Mouse (Mus musculus): ENCODE data around the gene Catspere2. TPM values are rescaled to one million over a fixed set of nuclear protein-coding genes. Genes with fewer than 3 reads are reported as not detected.
"Not testable (repeated sequence)": the region's sequence is repeated elsewhere in the genome, so short reads cannot be mapped to it uniquely, and the experiment has no call there.

Gene Catspere2
- total RNA-seq, 2 experiments from 2014 or later: 6.0 to 7.3 TPM

DNA sequence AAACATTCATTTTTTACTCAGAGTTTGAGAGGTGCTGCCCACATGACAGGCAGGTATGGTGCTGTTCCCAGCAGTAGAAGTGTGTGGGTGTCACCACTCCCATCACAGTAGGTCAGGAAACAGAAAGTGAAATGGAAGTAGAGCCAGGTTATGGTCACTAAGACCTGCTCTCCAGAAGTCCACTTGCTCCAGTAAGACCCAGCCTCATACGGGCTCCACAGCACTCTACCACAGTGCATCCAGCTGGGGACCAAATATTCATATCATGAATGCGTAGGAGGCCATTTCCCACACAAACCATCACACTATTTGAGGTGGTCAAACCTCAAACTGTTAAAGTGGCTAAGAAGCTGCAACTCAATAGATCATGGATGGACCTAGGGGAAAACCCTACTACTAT, 199.0 kb downstream of the Catspere2 start:
- Histone ChIP-seq H3K4me3 (no peak overlapping the region), H3K27ac (no peak overlapping the region)
- TF ChIP-seq CTCF (IDR thresholded peaks at IDR 0.05): no peak
- intact Hi-C loops (cut with DNase I): loop anchor here (10.0 kb wide), 3 partner anchors 123 to 387 kb away; partner anchors contain the start of genes Adss and Catspere2
- DNase-seq (ENCODE audit: extremely low spot score in 1 of 2, low spot score in 2 of 2): no peak

GRCm38 (mm10) chr1:178185591-178185990, 202.4 kb downstream of the Catspere2 start:
- no peak for TF ChIP-seq CTCF (IDR thresholded peaks at IDR 0.05)
- Histone ChIP-seq H3K27ac (no peak overlapping the region), H3K4me3 (no peak overlapping the region)
- DNase-seq (ENCODE audit: extremely low spot score in 1 of 2, low spot score in 2 of 2): no peak
- intact Hi-C loops (cut with DNase I): loop anchor here (10.0 kb wide), 3 partner anchors 119 to 391 kb away; partner anchors contain the start of genes Adss and Catspere2

GRCm38 (mm10) chr1:178187216-178187791, 204.1 kb downstream of the Catspere2 start, which contains the start of gene Desi2:
Desi2 (plus strand) TSS chr1:178187417.
- DNase-seq (ENCODE audit: extremely low spot score in 1 of 2, low spot score in 2 of 2): peak; percentile 91 to 94
- H3K27ac ChIP-seq: peak within 1 kb of the TSS; percentile 94
- intact Hi-C loops (cut with DNase I): loop anchor here (10.0 kb wide), 3 partner anchors 117 to 393 kb away; partner anchors contain the start of genes Adss and Catspere2
- peak within 1 kb of the TSS; percentile 88 for H3K4me3 ChIP-seq

GRCm38 (mm10) chr1:178187810-178188209, 204.6 kb downstream of the Catspere2 start:
- intact Hi-C loops (cut with DNase I): loop anchor here (10.0 kb wide), 3 partner anchors 117 to 393 kb away; partner anchors contain the start of genes Adss and Catspere2
- DNase-seq (ENCODE audit: extremely low spot score in 1 of 2, low spot score in 2 of 2): not testable (repeated sequence)
- Histone ChIP-seq H3K27ac (peak overlapping the region; percentile 94), H3K4me3 (peak overlapping the region; percentile 88)

DNA sequence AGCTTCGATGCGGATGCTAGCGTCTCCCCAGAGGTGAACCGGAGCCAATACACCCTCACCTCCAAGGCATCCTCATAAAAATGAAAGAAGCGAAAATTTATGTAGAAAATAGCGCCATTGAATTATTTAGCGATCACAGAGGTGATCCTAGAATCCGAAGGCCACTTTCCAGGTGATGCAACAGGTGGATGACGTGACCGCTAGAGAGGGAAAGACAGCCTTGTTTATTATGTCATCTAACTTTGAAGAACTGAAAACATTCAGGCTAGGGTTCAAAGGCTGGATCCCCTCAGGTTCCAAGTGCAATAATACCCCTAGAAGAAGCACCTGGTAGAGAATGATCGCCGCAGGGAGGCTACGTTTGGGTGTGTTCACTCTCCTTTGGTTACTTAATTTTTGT, 205.2 kb downstream of the Catspere2 start:
- TF ChIP-seq CTCF (IDR thresholded peaks at IDR 0.05): no peak; the same call in 1 of the 2 replicates
- no peak for DNase-seq (ENCODE audit: extremely low spot score in 1 of 2, low spot score in 2 of 2)
- intact Hi-C loops (cut with DNase I): loop anchor here (10.0 kb wide), 3 partner anchors 116 to 394 kb away; partner anchors contain the start of genes Adss and Catspere2
- peak overlapping the region; percentile 49 for H3K4me3 ChIP-seq
- H3K27ac ChIP-seq: no peak overlapping the region

DNA sequence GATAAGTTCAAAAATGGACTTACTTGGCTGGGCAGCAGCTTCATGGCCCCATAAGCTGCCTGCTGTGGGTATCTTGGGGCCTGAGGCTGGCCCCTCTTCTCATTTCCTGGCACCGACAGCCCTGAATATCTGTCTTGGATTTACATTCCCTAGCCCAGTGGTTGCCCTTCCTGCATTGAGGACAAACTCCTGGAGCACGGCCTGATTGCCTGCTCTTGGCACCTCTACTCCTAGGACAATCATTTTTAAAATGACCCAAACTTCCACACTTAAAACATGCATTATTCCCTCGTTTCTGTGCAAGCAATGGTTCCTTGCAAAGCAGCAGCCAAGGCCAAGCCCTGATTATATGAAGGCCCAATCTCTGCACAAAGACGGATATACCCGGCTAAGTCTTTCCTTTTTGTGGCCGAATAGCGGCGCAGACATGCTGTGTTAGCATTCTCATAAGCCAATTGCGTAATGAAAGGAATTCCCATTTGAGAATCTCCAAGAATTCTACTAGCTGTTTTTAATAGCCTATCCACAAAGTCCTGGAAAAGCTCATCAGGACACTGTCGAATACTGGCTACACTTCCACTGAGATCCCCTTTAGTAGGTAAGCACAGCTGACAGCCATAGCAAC, 222.6 kb downstream of the Catspere2 start:
- H3K27ac ChIP-seq: no peak overlapping the region
- DNase-seq (ENCODE audit: extremely low spot score in 1 of 2, low spot score in 2 of 2): peak in 1 of 2 experiments; percentile 5
- H3K4me3 ChIP-seq: no peak overlapping the region
- intact Hi-C loops (cut with DNase I): no loop called here
- no peak for TF ChIP-seq CTCF (IDR thresholded peaks at IDR 0.05)

GRCm38 (mm10) chr1:178207856-178208255, 224.6 kb downstream of the Catspere2 start:
- peak in 1 of 2 experiments; percentile 1 for DNase-seq (ENCODE audit: extremely low spot score in 1 of 2, low spot score in 2 of 2)
- H3K27ac ChIP-seq; intact Hi-C loops (cut with DNase I): not testable (repeated sequence)

DNA sequence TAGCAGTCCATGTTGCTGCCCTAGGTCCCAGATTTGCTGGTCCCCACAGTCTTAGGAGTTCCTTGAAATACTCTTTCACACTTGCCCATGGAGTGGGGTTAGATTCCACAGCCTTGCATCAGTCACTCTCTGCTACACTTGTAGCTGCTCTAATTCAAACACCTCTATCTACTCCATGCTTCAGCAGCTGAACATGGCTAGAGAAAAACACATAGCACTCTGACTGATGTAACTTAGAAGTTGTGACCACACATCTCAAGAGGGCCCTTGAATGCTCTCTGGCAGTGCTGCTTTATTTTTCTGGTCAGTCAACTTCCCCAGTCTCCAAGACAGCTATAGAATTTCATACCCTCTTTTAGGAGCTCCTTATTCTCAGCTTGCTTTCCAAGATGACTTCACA, 226.7 kb downstream of the Catspere2 start:
- H3K4me3 ChIP-seq: no peak overlapping the region
- H3K27ac ChIP-seq: no peak overlapping the region
- TF ChIP-seq CTCF (IDR thresholded peaks at IDR 0.05): no peak
- intact Hi-C loops (cut with DNase I): no loop called here
- peak in 1 of 2 experiments; percentile 2 for DNase-seq (ENCODE audit: extremely low spot score in 1 of 2, low spot score in 2 of 2)

More at GRCm38 (mm10) chr1:178207856-178208255, 224.6 kb downstream of the Catspere2 start:
- H3K4me3 ChIP-seq: not testable (repeated sequence)

- DNase-seq (ENCODE audit: extremely low spot score in 1 of 2, low spot score in 2 of 2): peak in 1 of 2 experiments; percentile 5
- intact Hi-C loops (cut with DNase I): no loop called here
- H3K27ac ChIP-seq: no peak overlapping the region
- no peak overlapping the region for H3K4me3 ChIP-seq
- no peak for TF ChIP-seq CTCF (IDR thresholded peaks at IDR 0.05)
These were observed 233.9 kb downstream of the Catspere2 start for GRCm38 (mm10) chr1:178217157-178217556.

- peak in 1 of 2 experiments; percentile 1 for DNase-seq (ENCODE audit: extremely low spot score in 1 of 2, low spot score in 2 of 2)
- Histone ChIP-seq H3K4me3 (no peak overlapping the region), H3K27ac (no peak overlapping the region)
- intact Hi-C loops (cut with DNase I): no loop called here
- TF ChIP-seq CTCF (IDR thresholded peaks at IDR 0.05): no peak
These were observed 235.1 kb downstream of the Catspere2 start for GRCm38 (mm10) chr1:178218305-178218704.

- TF ChIP-seq CTCF (IDR thresholded peaks at IDR 0.05): no peak
- peak in 1 of 2 experiments; percentile 4 for DNase-seq (ENCODE audit: extremely low spot score in 1 of 2, low spot score in 2 of 2)
- Histone ChIP-seq H3K4me3 (no peak overlapping the region), H3K27ac (no peak overlapping the region)
- intact Hi-C loops (cut with DNase I): no loop called here
These were observed 236.2 kb downstream of the Catspere2 start for GRCm38 (mm10) chr1:178219166-178220077.

Other genes with a start within 250 kb of the Catspere2 start
- 10 to 100 TPM; 67.1 to 71.4 TPM for gene Adss, start 186.9 kb upstream of the Catspere2 start, total RNA-seq (2021)
- 10 to 100 TPM; 16.4 to 19.1 TPM for gene Desi2, start 204.0 kb downstream of the Catspere2 start, total RNA-seq (2021)

All from left cerebral cortex, adult 2 months (tissue).